Mouse (Mus musculus): Measurements from ENCODE around the gene Rnf24. TPM values are rescaled to one million over a fixed set of nuclear protein-coding genes. Genes with fewer than 3 reads are reported as not detected.

Gene Rnf24
- polyA plus RNA-seq, 1 experiment from 2014 or later, result 6.9 TPM

DNA sequence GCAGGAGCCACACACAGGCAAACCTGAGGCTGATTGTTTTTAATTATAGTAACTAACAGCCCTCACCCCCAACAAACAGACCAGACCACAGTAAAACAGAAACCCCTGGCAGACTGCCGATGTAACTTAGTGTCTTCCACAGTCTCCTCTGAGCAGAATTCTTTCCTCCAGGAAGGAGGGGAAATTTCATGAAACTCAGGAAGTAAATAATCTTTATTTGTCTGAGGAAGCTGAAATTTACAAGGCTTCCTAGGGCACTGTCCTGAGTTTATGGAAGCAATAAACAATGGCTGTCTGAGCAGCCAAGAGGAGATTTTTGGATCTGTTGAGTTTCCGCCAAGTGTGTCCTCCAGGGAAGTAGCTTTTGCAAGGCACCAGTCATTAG, 98.4 kb downstream of the Rnf24 start:
- Histone ChIP-seq H3K4me1 (ENCODE audit: control insufficient read depth, insufficient read depth, low read length) (no peaks in the 10 kb centered on the region), H3K27ac (replicated peaks; ENCODE audit: low read depth, low read length) (peak overlapping the region; percentile 2; the same call in 1 of the 2 replicates), H3K27me3 (replicated peaks; ENCODE audit: control insufficient read depth, insufficient read depth, low read length) (no peaks in the 10 kb centered on the region), H3K4me3 (ENCODE audit: low read depth, low read length) (no peak overlapping the region), H3K4me2 (ENCODE audit: low read depth, low read length) (no peak overlapping the region), H3K36me3 (ENCODE audit: control insufficient read depth, insufficient read depth, low read length) (no peaks in the 10 kb centered on the region), H3K9ac (ENCODE audit: low read depth, low read length) (no peak overlapping the region), H3K9me3 (ENCODE audit: control insufficient read depth, low read length) (no peaks in the 10 kb centered on the region)
- ATAC-seq (ENCODE audit: low read depth) (no peak), DNase-seq (ENCODE audit: low spot score) (peak; percentile 57)
- WGBS, result 49% methylated on average over 2 of the region's 2 CpGs

DNA sequence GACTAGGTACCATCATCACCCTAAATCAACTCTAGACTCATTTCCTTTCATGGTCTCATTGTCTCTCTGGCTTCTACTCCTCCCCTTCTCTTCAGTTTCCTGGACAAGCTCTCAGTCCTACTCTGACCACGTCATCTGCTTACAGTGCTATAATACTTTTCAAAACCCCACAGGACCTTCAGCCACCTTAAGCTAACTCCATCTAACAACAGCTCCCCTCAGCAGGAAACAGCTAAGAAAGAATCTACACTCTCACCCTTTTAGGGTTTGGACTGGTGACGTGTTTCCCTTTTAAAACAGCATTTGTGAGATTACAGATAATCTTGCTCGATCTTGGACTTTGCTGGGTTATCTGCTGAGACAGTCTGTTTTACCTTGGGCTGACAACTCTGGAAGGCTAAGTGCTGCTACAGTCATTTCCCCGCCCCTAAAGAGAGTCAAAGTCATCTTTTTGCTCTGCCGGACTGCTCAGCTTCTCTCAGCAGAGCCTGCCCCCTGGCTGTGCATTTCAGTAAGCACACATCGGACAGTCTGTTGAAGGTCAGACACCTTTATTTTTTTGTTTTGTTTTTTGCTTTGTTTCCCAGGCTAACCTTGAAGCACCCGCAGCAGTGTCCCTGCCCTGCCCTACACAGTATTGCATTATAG, 98.9 kb downstream of the Rnf24 start:
- Histone ChIP-seq H3K9ac (ENCODE audit: low read depth, low read length) (no peak overlapping the region), H3K27me3 (replicated peaks; ENCODE audit: control insufficient read depth, insufficient read depth, low read length) (no peaks in the 10 kb centered on the region), H3K4me1 (ENCODE audit: control insufficient read depth, insufficient read depth, low read length) (no peaks in the 10 kb centered on the region), H3K9me3 (ENCODE audit: control insufficient read depth, low read length) (no peaks in the 10 kb centered on the region), H3K36me3 (ENCODE audit: control insufficient read depth, insufficient read depth, low read length) (no peaks in the 10 kb centered on the region), H3K27ac (replicated peaks; ENCODE audit: low read depth, low read length) (peak overlapping the region; percentile 2; the same call in 1 of the 2 replicates), H3K4me3 (ENCODE audit: low read depth, low read length) (no peak overlapping the region), H3K4me2 (ENCODE audit: low read depth, low read length) (no peak overlapping the region)
- DNase-seq (ENCODE audit: low spot score), result peak; percentile 77
- WGBS, result 20% methylated on average over 7 of the region's 7 CpGs
- peak; percentile 83 for ATAC-seq (ENCODE audit: low read depth)

Small RNAs within 50 kb of the gene (microRNA-seq; reads per million reads assigned to microRNA genes)
- gene Mir103-2 (ENCODE audit: borderline number of aligned reads), result 48.8 reads per million, percentile 44 among the genes with 10 or more reads in this experiment

Other genes with a start within 250 kb of the Rnf24 start
- gene Hspa12b, start 225.6 kb downstream of the Rnf24 start, polyA plus RNA-seq (2014; fragmentation: Nextera tagmentation; extraction: Ambion mirVana), result 9.2 and 10.9 TPM in 2 replicates
- not detected in 2 replicates for gene Gm11037, start 219.4 kb downstream of the Rnf24 start, polyA plus RNA-seq (2014; fragmentation: Nextera tagmentation; extraction: Ambion mirVana)
- gene 1700037H04Rik, start 192.8 kb downstream of the Rnf24 start, polyA plus RNA-seq (2014; fragmentation: Nextera tagmentation; extraction: Ambion mirVana), result 64.6 and 69.4 TPM in 2 replicates
- gene Cenpb, start 172.8 kb downstream of the Rnf24 start, polyA plus RNA-seq (2014; fragmentation: Nextera tagmentation; extraction: Ambion mirVana), result 10.4 and 10.6 TPM in 2 replicates
- gene Cdc25b, start 165.9 kb downstream of the Rnf24 start, polyA plus RNA-seq (2014; fragmentation: Nextera tagmentation; extraction: Ambion mirVana), result 51.2 and 60.8 TPM in 2 replicates
- 5.5 and 9.9 TPM in 2 replicates for gene Spef1, start 165.6 kb downstream of the Rnf24 start, polyA plus RNA-seq (2014; fragmentation: Nextera tagmentation; extraction: Ambion mirVana)
- gene Ap5s1, start 145.8 kb downstream of the Rnf24 start, polyA plus RNA-seq (2014; fragmentation: Nextera tagmentation; extraction: Ambion mirVana), result 23.5 and 25.1 TPM in 2 replicates
- 18.4 and 19.6 TPM in 2 replicates for gene Mavs, start 118.8 kb downstream of the Rnf24 start, polyA plus RNA-seq (2014; fragmentation: Nextera tagmentation; extraction: Ambion mirVana)
- gene Pank2, start 90.4 kb downstream of the Rnf24 start, polyA plus RNA-seq (2014; fragmentation: Nextera tagmentation; extraction: Ambion mirVana), result 36.0 and 40.1 TPM in 2 replicates
- gene Smox, start 138.6 kb upstream of the Rnf24 start, polyA plus RNA-seq (2014; fragmentation: Nextera tagmentation; extraction: Ambion mirVana), result 28.9 and 33.2 TPM in 2 replicates
- gene Adra1d, start 209.4 kb upstream of the Rnf24 start, polyA plus RNA-seq (2014; fragmentation: Nextera tagmentation; extraction: Ambion mirVana), result 1.6 TPM in 2 replicates

Measured in embryonic facial prominence, embryonic 14.5 days (tissue).